Mouse (Mus musculus) megakaryocyte, embryonic 14.5 days (primary cell): Measurements from ENCODE around the gene Lrrc25. TPM values are rescaled to one million over a fixed set of nuclear protein-coding genes. Genes with fewer than 3 reads are reported as not detected.
A peak's percentile ranks its signal among the peaks of the same experiment; 100 is the strongest.

Source experiments
- H3K27me3 ChIP-seq: replicated peaks from 2 replicates; pipeline ENCODE3; 2012; ENCODE audit warnings: inconsistent platforms
- H3K36me3 ChIP-seq: replicated peaks from 2 replicates; pipeline ENCODE3; 2012; ENCODE audit warnings: low read length, inconsistent platforms, mixed read lengths
- H3K4me1 ChIP-seq: 2 replicates; pipeline ENCODE4 v1.6.1; 2012; ENCODE audit warnings: inconsistent platforms
- H3K4me3 ChIP-seq: replicated peaks from 2 replicates; pipeline ENCODE3; 2012; ENCODE audit warnings: moderate library complexity, mild to moderate bottlenecking, inconsistent platforms
- H3K9me3 ChIP-seq: 2 replicates; pipeline ENCODE4 v1.6.1; 2012; ENCODE audit warnings: inconsistent platforms
- FLI1 ChIP-seq: IDR thresholded peaks from 2 replicates; pipeline ENCODE4 v1.6.1; 2012; ENCODE audit warnings: low read length, inconsistent platforms, mixed read lengths
- GATA1 ChIP-seq: IDR thresholded peaks from 3 replicates; pipeline ENCODE4 v1.6.1; 2012; ENCODE audit warnings: mixed read lengths, low read length, inconsistent platforms, borderline replicate concordance
- polyA plus RNA-seq: library from polyadenylated mRNA; stranded (reverse); fragments of >175 nt; gene quantifications from 2 replicates; pipeline ENCODE4 v1.2.3, GENCODE M21; 2012; ENCODE audit warnings: low replicate concordance; ENCODE audit not compliant: insufficient read depth

Gene Lrrc25
- polyA plus RNA-seq, 1 experiment: 34.7 TPM

- no peaks in the 10 kb centered on the region for H3K27me3 ChIP-seq
- no peaks in the 10 kb centered on the region for H3K9me3 ChIP-seq
- no peak for TF ChIP-seq GATA1
- peaks cover 39% of the 10 kb centered on the region for H3K36me3 ChIP-seq
- H3K4me3 ChIP-seq: peak overlapping the region; percentile 95
- peaks cover 88% of the 10 kb centered on the region for H3K4me1 ChIP-seq
Measured at GRCm38 (mm10) chr8:70607603-70607897, 8.4 kb upstream of the Lrrc25 start.

- H3K9me3 ChIP-seq: no peaks in the 10 kb centered on the region
- peak overlapping the region; percentile 95 for H3K4me3 ChIP-seq
- TF ChIP-seq GATA1: no peak
- no peak for TF ChIP-seq FLI1
- H3K36me3 ChIP-seq: peaks cover 33% of the 10 kb centered on the region
- H3K27me3 ChIP-seq: no peaks in the 10 kb centered on the region
- H3K4me1 ChIP-seq: peaks cover 83% of the 10 kb centered on the region
Measured at GRCm38 (mm10) chr8:70607898-70608748, 7.8 kb upstream of the Lrrc25 start.

- Histone ChIP-seq H3K4me1 (peaks cover 83% of the 10 kb centered on the region), H3K9me3 (no peaks in the 10 kb centered on the region), H3K27me3 (no peaks in the 10 kb centered on the region), H3K36me3 (peaks cover 26% of the 10 kb centered on the region), H3K4me3 (peak within 1 kb of the TSS; percentile 95)
- TF ChIP-seq GATA1 (no peak), FLI1 (no peak)
Measured at GRCm38 (mm10) chr8:70608749-70609367, 7.1 kb upstream of the Lrrc25 start, which contains the start of gene Ssbp4. Ssbp4 (minus strand) TSS chr8:70608872.

- Histone ChIP-seq H3K27me3 (no peaks in the 10 kb centered on the region), H3K4me3 (peak overlapping the region; percentile 95), H3K9me3 (no peaks in the 10 kb centered on the region), H3K36me3 (peaks cover 20% of the 10 kb centered on the region), H3K4me1 (peaks cover 83% of the 10 kb centered on the region)
- TF ChIP-seq GATA1 (no peak), FLI1 (no peak)
Measured at GRCm38 (mm10) chr8:70609368-70609848, 6.5 kb upstream of the Lrrc25 start.

- H3K4me1 ChIP-seq: peaks cover 83% of the 10 kb centered on the region
- TF ChIP-seq GATA1 (no peak), FLI1 (0 out of 2 replicates have a peak, but pooled peaks have one; percentile 11)
Measured at GRCm38 (mm10) chr8:70609849-70610795, 5.8 kb upstream of the Lrrc25 start.

GRCm38 (mm10) chr8:70610796-70611771, 4.9 kb upstream of the Lrrc25 start:
- Histone ChIP-seq H3K36me3 (peaks cover 6% of the 10 kb centered on the region), H3K27me3 (no peaks in the 10 kb centered on the region), H3K4me1 (peaks cover 83% of the 10 kb centered on the region), H3K9me3 (no peaks in the 10 kb centered on the region), H3K4me3 (peak overlapping the region; percentile 95)
- TF ChIP-seq FLI1 (no peak), GATA1 (no peak)

More at GRCm38 (mm10) chr8:70609849-70610795, 5.8 kb upstream of the Lrrc25 start:
- Histone ChIP-seq H3K4me3 (peak overlapping the region; percentile 95), H3K36me3 (peaks cover 13% of the 10 kb centered on the region), H3K9me3 (no peaks in the 10 kb centered on the region), H3K27me3 (no peaks in the 10 kb centered on the region)

GRCm38 (mm10) chr8:70611849-70612248, 4.1 kb upstream of the Lrrc25 start:
- no peak for TF ChIP-seq GATA1
- no peak for TF ChIP-seq FLI1
- Histone ChIP-seq H3K36me3 (no peaks in the 10 kb centered on the region), H3K4me3 (peak overlapping the region; percentile 95), H3K27me3 (no peaks in the 10 kb centered on the region), H3K9me3 (no peaks in the 10 kb centered on the region), H3K4me1 (peaks cover 83% of the 10 kb centered on the region)

GRCm38 (mm10) chr8:70613763-70614162, 2.2 kb upstream of the Lrrc25 start:
- H3K36me3 ChIP-seq: no peaks in the 10 kb centered on the region
- no peaks in the 10 kb centered on the region for H3K9me3 ChIP-seq
- no peak overlapping the region for H3K4me3 ChIP-seq
- peaks cover 87% of the 10 kb centered on the region for H3K4me1 ChIP-seq
- TF ChIP-seq GATA1 (no peak), FLI1 (no peak)
- H3K27me3 ChIP-seq: no peaks in the 10 kb centered on the region
